Mouse (Mus musculus) spleen, adult 2 months (tissue): Measurements from ENCODE around the gene Mark3. TPM values are rescaled to one million over a fixed set of nuclear protein-coding genes. Genes with fewer than 3 reads are reported as not detected.

ENCODE experiments used
- DNase-seq, 2 experiments: peaks; one replicate each; pipeline versions ENCODE4 v3.0.0 to v3.0.0-alpha.2; 2012 to 2021; ENCODE audit warnings: low spot score in 2 of 2, low read depth in 1 of 2
- H3K27ac ChIP-seq: fragments of 200-500 bp; 2 replicates; pipeline ENCODE4 v1.5.1; 2012; ENCODE audit warnings: low read length, inconsistent platforms; ENCODE audit not compliant: insufficient read depth
- H3K27me3 ChIP-seq: fragments of 200-500 bp; 2 replicates; pipeline ENCODE4 v1.6.1; 2012; ENCODE audit warnings: mild to moderate bottlenecking, moderate library complexity, low read length, inconsistent platforms; ENCODE audit not compliant: control insufficient read depth, insufficient read depth
- H3K36me3 ChIP-seq: fragments of 200-500 bp; 2 replicates; pipeline ENCODE4 v1.6.1; 2012; ENCODE audit warnings: mild to moderate bottlenecking, low read length, inconsistent platforms; ENCODE audit not compliant: control insufficient read depth, insufficient read depth
- H3K4me1 ChIP-seq: fragments of 200-500 bp; 2 replicates; pipeline ENCODE4 v1.6.1; 2011; ENCODE audit warnings: inconsistent platforms; ENCODE audit not compliant: control insufficient read depth, insufficient read depth, insufficient read length
- H3K4me3 ChIP-seq: fragments of 200-500 bp; 2 replicates; pipeline ENCODE4 v1.5.1; 2011; ENCODE audit warnings: mild to moderate bottlenecking, inconsistent platforms; ENCODE audit not compliant: insufficient read depth, insufficient read length; ENCODE audit errors: extremely low read depth
- CTCF ChIP-seq: fragments of 200-500 bp; IDR thresholded peaks from 2 replicates; pipeline ENCODE4 v1.5.1; 2011; ENCODE audit warnings: mild to moderate bottlenecking, inconsistent platforms; ENCODE audit not compliant: insufficient read depth, insufficient read length, insufficient replicate concordance; ENCODE audit errors: extremely low read depth
- POLR2A ChIP-seq: fragments of 200-500 bp; IDR thresholded peaks from 2 replicates; pipeline ENCODE4 v1.6.1; 2011; ENCODE audit warnings: low read depth, low read length, inconsistent platforms
- whole genome bisulfite sequencing: fragments of 180-500 bp; shearing (Covaris S2); methylation state at CpG from one replicate; pipeline ENCODE4 v1.1.7; 2018; 5-methylcytosine and 5-hydroxymethylcytosine counted together
- polyA plus RNA-seq: library from polyadenylated mRNA; depleted of rRNA; stranded (reverse); fragments of >200 nt; gene quantifications from 2 replicates; pipeline ENCODE4 v1.2.3, GENCODE M21; 2012

Gene Mark3
- polyA plus RNA-seq, 1 experiment, result 19.8 TPM

DNA sequence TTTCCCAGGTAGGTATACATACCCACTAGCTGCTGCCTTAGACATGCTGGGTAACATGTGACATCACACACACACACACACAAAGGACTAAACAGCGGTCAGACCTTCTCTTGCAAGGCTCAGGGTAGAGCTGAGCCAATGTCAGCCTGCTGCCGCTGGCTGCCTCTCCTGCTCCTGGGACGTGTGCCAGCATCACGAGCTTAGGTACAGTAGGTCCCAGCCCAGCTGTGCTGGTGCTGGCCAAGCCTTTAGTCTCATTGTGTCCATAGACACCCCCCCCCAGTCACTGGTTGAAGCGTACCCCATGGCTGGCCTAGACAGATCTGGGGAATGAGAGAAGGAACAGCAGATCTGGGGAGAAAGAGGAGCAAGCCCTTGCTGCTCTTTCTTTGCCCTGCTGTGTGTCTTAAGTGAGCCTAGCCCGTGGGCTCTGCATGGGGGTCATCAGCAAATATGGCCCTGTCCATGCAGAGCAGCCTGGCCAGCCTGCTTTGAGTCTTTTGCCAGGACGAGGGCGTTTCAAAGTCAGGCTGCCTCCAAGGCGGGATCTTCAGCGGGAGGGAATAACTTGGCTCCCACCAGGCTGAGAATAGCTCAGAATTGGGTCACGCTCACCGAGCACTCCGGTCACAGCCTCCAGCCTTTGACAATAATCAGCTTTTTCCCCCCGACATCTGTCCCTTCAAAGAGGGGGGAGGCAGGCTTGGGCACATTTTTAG is 113.2 kb downstream of the Mark3 start:
- peaks cover 4% of the 10 kb centered on the region; the same call in 1 of the 2 replicates for H3K36me3 ChIP-seq
- peaks cover 7% of the 10 kb centered on the region; the same call in 1 of the 2 replicates for H3K4me1 ChIP-seq
- no peak overlapping the region for H3K4me3 ChIP-seq
- H3K27me3 ChIP-seq, result no peaks in the 10 kb centered on the region
- TF ChIP-seq CTCF (no peak), POLR2A (no peak)
- peak overlapping the region; percentile 34; the same call in 1 of the 2 replicates for H3K27ac ChIP-seq
- no peak for DNase-seq
- whole genome bisulfite sequencing, result 67% methylated on average over 14 of the region's 14 CpGs

DNA sequence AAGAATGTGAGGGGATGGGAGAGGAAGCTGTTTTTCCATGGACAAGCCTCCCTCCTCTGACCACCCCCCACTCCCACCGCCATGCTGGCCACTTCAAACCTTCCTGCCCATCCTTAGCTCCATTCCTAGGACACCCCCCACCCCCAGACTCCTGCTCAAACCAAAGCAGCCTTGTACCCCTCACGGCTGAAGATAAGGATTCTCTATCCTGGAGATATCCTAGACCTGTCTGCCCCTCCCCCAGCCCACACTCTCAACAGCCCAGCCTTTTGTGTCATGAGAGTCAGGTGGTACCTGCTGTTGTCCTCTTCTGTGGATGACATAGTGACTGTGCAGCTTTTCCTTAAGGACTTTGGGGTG is 113.7 kb downstream of the Mark3 start:
- TF ChIP-seq CTCF (no peak), POLR2A (no peak)
- no peaks in the 10 kb centered on the region for H3K27me3 ChIP-seq
- WGBS, result 79% methylated on average over 2 of the region's 2 CpGs
- H3K4me3 ChIP-seq, result no peak overlapping the region
- DNase-seq, result no peak
- H3K36me3 ChIP-seq, result no peaks in the 10 kb centered on the region
- no peak overlapping the region for H3K27ac ChIP-seq
- peaks cover 7% of the 10 kb centered on the region; the same call in 1 of the 2 replicates for H3K4me1 ChIP-seq

DNA sequence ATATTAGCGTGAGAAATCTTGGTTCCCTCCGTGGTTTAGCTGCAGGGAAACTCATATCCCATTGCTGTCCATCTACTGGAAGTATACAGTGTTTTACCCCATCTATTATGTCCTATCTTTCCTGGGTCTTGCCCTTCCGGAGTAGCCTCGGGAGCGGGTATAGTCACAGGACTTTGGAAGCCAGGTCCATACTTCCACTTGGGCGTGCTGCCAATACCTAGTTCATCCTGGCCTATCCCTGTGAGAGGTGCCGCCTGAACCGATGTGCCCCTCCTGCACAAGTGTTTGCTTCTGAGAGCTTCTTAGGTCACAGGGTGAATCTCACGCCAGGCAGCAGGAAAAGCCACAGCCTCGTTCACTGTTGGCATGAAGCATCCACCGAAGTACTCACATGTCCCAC is 115.1 kb downstream of the Mark3 start:
- Histone ChIP-seq H3K4me1 (peaks cover 14% of the 10 kb centered on the region; the same call in 1 of the 2 replicates), H3K4me3 (no peak overlapping the region), H3K27ac (no peak overlapping the region), H3K36me3 (no peaks in the 10 kb centered on the region), H3K27me3 (no peaks in the 10 kb centered on the region)
- DNase-seq, result no peak
- 86% methylated on average over 11 of the region's 11 CpGs for WGBS
- TF ChIP-seq POLR2A (no peak), CTCF (no peak)

DNA sequence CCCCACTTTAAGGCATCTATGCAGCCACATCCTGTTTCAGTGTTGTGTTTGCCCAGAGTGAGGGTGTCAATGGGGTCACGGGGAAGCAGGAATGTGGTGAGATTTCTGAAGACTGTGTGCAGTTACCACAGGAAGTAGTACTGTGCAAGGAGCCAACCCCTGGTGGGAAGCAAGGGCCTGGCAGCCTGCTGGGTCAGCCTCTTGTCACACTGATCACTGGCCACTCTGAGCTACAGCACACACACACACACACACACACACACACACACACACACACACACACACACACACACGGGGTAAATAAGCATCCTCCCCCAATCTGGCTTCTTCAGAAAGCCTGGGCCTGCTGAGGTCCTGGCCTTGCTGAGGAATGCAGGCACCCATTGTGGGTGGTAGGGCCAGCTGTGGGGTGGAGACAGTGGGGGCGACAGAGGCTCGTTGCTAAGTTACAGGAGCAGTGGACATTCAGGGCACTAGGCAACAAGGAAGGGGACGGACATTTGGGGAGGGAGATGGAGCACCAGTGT is 117.1 kb downstream of the Mark3 start:
- H3K27me3 ChIP-seq, result no peaks in the 10 kb centered on the region
- peaks cover 14% of the 10 kb centered on the region; the same call in 1 of the 2 replicates for H3K4me1 ChIP-seq
- 39% methylated on average over 5 of the region's 5 CpGs for WGBS
- TF ChIP-seq CTCF (no peak), POLR2A (no peak)
- peak in 1 of 2 experiments; percentile 27 for DNase-seq
- H3K4me3 ChIP-seq, result no peak overlapping the region
- H3K27ac ChIP-seq, result peak overlapping the region; percentile 40
- no peaks in the 10 kb centered on the region for H3K36me3 ChIP-seq

DNA sequence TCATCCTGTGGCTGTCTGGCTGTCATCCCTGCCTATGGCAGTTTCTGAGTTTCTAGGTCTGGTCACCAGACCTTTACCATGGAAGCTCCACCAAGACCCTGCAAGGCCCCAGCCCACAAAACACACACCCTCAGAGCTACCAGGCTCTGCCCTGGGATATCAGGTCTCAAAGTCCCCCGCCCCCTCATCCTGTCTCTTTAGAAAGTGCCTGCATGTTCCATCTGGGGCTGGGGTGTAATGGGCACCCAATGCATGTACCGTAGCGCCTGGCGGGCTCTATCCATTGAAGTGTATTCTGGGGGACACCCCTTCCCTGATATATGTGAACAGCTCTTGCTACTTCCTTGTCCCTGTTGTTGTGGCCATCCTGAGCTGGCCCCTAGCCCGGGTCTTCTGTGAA is 118.6 kb downstream of the Mark3 start:
- 82% methylated on average over 5 of the region's 5 CpGs for WGBS
- Histone ChIP-seq H3K4me1 (peaks cover 14% of the 10 kb centered on the region; the same call in 1 of the 2 replicates), H3K27me3 (no peaks in the 10 kb centered on the region)

DNA sequence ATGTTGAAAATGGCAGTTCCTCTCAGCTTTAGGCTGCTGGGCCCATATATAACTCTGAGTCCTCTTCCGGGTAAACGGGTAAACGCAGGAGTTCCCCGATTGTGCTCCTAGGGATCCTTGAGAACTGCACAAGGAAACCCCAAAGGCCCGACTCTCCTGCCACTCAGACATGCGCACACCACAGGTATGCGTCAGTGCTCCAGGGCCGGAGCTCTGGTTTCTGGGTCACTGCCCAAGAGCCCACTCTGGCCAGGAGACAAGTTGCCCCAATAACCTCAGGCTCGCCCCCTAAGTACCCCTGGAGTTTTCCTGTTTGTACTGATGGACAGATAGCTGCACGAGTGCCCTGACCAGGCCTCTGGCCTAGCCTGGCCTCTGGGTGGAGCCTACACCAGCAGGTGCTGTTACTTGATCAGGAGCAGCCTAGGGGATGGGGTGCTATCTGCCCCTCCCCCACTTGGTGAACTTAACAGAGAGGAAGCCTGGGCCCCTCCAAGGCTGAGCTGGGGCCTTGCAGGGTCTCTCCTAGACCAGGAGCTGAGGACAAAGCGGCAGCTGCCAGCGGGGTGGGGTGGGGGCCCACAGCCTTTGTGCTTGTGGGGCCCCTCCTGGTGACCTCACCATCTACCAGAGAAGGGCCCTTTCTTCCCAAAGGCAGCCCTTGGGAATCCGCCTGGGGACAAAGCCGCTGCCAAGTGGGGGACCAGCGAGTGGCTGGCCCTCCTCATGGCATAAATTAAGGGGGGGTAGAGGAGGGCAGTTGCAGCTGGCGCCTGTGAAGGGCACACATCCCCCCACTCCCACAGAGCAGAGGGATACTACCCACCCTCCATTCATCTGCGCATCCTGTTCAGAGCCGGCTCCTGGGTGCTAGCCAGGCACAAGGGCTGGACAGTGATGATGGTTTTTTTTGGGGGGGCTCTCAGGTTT is 119.3 kb downstream of the Mark3 start:
- H3K27me3 ChIP-seq, result no peaks in the 10 kb centered on the region
- H3K36me3 ChIP-seq, result no peaks in the 10 kb centered on the region
- H3K27ac ChIP-seq, result peak overlapping the region; percentile 65
- 73% methylated on average over 18 of the region's 18 CpGs for WGBS
- TF ChIP-seq POLR2A (no peak), CTCF (no peak)
- H3K4me1 ChIP-seq, result peaks cover 14% of the 10 kb centered on the region; the same call in 1 of the 2 replicates
- DNase-seq, result no peak
- no peak overlapping the region for H3K4me3 ChIP-seq

More for the DNA sequence above, 118.6 kb downstream of the Mark3 start:
- no peak for DNase-seq
- H3K4me3 ChIP-seq, result no peak overlapping the region
- no peak overlapping the region for H3K27ac ChIP-seq
- no peaks in the 10 kb centered on the region for H3K36me3 ChIP-seq
- TF ChIP-seq POLR2A, result no peak
- TF ChIP-seq CTCF, result no peak
